Mouse (Mus musculus) stomach, postnatal 0 days (tissue): ENCODE measurements around the gene Gfpt2.

ENCODE experiments used
- CTCF ChIP-seq: IDR thresholded peaks from 2 replicates; pipeline ENCODE4 v1.5.1; 2016; ENCODE audit warnings: antibody characterized with exemption, low read depth, mild to moderate bottlenecking, moderate library complexity
- EP300 ChIP-seq: optimal IDR thresholded peaks from 2 replicates; pipeline ENCODE3; 2016; ENCODE audit warnings: antibody characterized with exemption

GRCm38 (mm10) chr11:49842718-49843117 lies 48.7 kb downstream of the Gfpt2 start:
- no peak for TF ChIP-seq CTCF
- TF ChIP-seq EP300 = no peak
